Mouse (Mus musculus): ENCODE measurements at regions not wholly inside any gene's neighbourhood (a gene's known extent, or its start where the extent isn't known, plus 50 kb on each side); places are given as distances from the start of the nearest gene placed in this dataset.

GRCm38 (mm10) chr14:8867641-8868040 lies 201.6 kb upstream of the 4930452B06Rik start:
- DNase-seq (ENCODE audit: low spot score in 2 of 2), result peak; percentile 19 to 33

- DNase-seq (ENCODE audit: low spot score in 2 of 2), result no peak
Measured at GRCm38 (mm10) chr14:8851572-8851971, 185.5 kb upstream of the 4930452B06Rik start.

GRCm38 (mm10) chr14:8850208-8850607 lies 184.2 kb upstream of the 4930452B06Rik start:
- DNase-seq (ENCODE audit: low spot score in 2 of 2), result no peak

GRCm38 (mm10) chr14:8833516-8833915 lies 167.5 kb upstream of the 4930452B06Rik start:
- DNase-seq (ENCODE audit: low spot score in 2 of 2), result no peak

- peak in 1 of 2 experiments; percentile 12 for DNase-seq (ENCODE audit: low spot score in 2 of 2)
Measured at GRCm38 (mm10) chr14:8800217-8800616, 134.2 kb upstream of the 4930452B06Rik start.

DNA sequence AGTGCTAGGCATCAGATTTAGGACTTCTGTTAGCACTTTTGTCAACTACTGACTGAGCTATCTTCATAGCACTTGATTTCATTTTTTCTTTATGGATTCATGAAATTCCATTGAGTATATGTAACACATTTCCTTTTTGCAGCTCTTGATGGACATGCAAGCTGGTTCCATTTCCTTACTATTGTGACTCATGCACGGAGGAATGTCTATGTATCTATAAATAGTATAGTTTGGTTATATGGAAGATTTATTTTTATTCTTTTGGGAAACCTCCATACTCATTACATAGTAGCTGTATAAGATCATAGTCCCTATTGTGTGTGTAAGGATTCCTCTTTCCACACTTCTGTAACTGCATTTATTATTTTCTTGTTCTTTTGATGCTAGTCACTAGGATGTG lies 123.3 kb upstream of the 4930452B06Rik start:
- DNase-seq (ENCODE audit: low spot score in 2 of 2), result no peak

- DNase-seq (ENCODE audit: low spot score in 2 of 2), result no peak
Measured at GRCm38 (mm10) chr14:8760541-8760940, 94.5 kb upstream of the 4930452B06Rik start.

GRCm38 (mm10) chr14:8736831-8737230 lies 70.8 kb upstream of the 4930452B06Rik start:
- DNase-seq (ENCODE audit: low spot score in 2 of 2), result no peak

GRCm38 (mm10) chr14:8733261-8733660 lies 67.2 kb upstream of the 4930452B06Rik start:
- no peak for DNase-seq (ENCODE audit: low spot score in 2 of 2)

DNA sequence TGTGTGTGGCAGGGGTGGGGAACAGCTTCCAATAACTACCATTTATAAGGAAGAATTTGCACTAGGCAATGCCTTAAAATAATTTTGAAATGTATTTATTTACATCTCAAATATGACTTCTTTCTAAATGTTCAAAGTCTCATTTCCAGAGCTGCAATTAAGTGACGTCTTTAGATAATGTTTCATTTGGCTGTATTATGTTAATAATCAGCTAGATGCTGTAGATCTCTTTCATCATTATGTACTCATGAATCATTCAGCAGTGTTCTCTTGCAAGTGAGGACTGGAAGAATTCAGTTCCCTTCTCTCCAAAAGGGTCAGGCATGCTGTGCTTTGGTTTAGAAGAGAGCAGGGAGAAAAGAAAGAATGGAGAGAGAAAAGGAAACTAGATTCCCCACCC lies 61.3 kb upstream of the 4930452B06Rik start:
- DNase-seq (ENCODE audit: low spot score in 2 of 2), result no peak

All from layer of hippocampus, postnatal 10 days (tissue).